Mouse (Mus musculus): ENCODE results near the gene Tmem91. TPM values are rescaled to one million over a fixed set of nuclear protein-coding genes. Genes with fewer than 3 reads are reported as not detected.

Tmem91 gene
- polyA plus RNA-seq, 1 experiment, result 0.61 TPM

GRCm38 (mm10) chr7:25623857-25624370 lies 51.1 kb downstream of the Tmem91 start:
- no peak for TF ChIP-seq CTCF (IDR thresholded peaks at IDR 0.05; ENCODE audit: extremely low read depth, insufficient read depth, insufficient read length, insufficient replicate concordance)
- no peak for TF ChIP-seq POLR2A (IDR thresholded peaks at IDR 0.05; ENCODE audit: low read depth, low read length)
- Histone ChIP-seq H3K4me3 (ENCODE audit: extremely low read depth, insufficient read depth, insufficient read length) (no peak overlapping the region), H3K4me1 (ENCODE audit: control insufficient read depth, insufficient read depth, insufficient read length) (peaks cover 16% of the 10 kb centered on the region), H3K27ac (ENCODE audit: insufficient read depth, low read length) (peak overlapping the region; percentile 31; the same call in 1 of the 2 replicates), H3K36me3 (ENCODE audit: control insufficient read depth, insufficient read depth, low read length) (peaks cover 29% of the 10 kb centered on the region), H3K27me3 (ENCODE audit: control insufficient read depth, insufficient read depth, low read length) (no peaks in the 10 kb centered on the region)
- 90% methylated on average over 11 of the region's 11 CpGs for WGBS
- no peak for DNase-seq (ENCODE audit: low read depth in 1 of 2, low spot score in 2 of 2)

DNA sequence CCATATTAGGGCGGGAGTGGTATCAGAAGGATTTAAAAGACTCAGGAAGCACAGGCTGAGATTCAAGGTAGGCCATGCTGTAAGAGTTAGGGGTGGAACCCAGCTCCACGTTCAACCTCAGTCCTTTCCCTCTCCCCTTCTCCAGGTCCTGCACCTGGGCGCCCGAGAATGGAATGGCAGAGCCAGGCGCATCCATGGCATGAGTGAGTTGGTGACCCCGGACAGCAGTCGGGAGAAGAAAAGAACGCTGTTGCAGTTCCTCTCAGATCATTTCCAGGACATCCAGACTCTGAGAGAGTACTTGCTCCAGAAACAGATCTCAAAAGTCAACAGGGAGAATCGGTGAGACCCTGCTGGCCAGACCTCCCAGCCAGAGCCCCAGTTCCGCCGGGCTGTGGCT lies 54.2 kb downstream of the Tmem91 start:
- 87% methylated on average over 11 of the region's 11 CpGs for WGBS
- TF ChIP-seq POLR2A (IDR thresholded peaks at IDR 0.05; ENCODE audit: low read depth, low read length), result no peak
- TF ChIP-seq CTCF (IDR thresholded peaks at IDR 0.05; ENCODE audit: extremely low read depth, insufficient read depth, insufficient read length, insufficient replicate concordance), result no peak

GRCm38 (mm10) chr7:25620101-25620500 lies 54.9 kb downstream of the Tmem91 start:
- no peak overlapping the region for H3K27ac ChIP-seq (ENCODE audit: insufficient read depth, low read length)
- peaks cover 4% of the 10 kb centered on the region; the same call in 1 of the 2 replicates for H3K4me1 ChIP-seq (ENCODE audit: control insufficient read depth, insufficient read depth, insufficient read length)
- TF ChIP-seq POLR2A (IDR thresholded peaks at IDR 0.05; ENCODE audit: low read depth, low read length), result no peak
- no peak for TF ChIP-seq CTCF (IDR thresholded peaks at IDR 0.05; ENCODE audit: extremely low read depth, insufficient read depth, insufficient read length, insufficient replicate concordance)
- H3K36me3 ChIP-seq (ENCODE audit: control insufficient read depth, insufficient read depth, low read length), result peaks cover 22% of the 10 kb centered on the region
- H3K27me3 ChIP-seq (ENCODE audit: control insufficient read depth, insufficient read depth, low read length), result no peaks in the 10 kb centered on the region
- no peak overlapping the region for H3K4me3 ChIP-seq (ENCODE audit: extremely low read depth, insufficient read depth, insufficient read length)
- 92% methylated on average over 5 of the region's 5 CpGs for WGBS
- DNase-seq (ENCODE audit: low read depth in 1 of 2, low spot score in 2 of 2), result peak in 1 of 2 experiments; percentile 2

More for the DNA sequence above, 54.2 kb downstream of the Tmem91 start:
- Histone ChIP-seq H3K27me3 (ENCODE audit: control insufficient read depth, insufficient read depth, low read length) (no peaks in the 10 kb centered on the region), H3K27ac (ENCODE audit: insufficient read depth, low read length) (no peak overlapping the region), H3K4me1 (ENCODE audit: control insufficient read depth, insufficient read depth, insufficient read length) (peaks cover 4% of the 10 kb centered on the region; the same call in 1 of the 2 replicates), H3K4me3 (ENCODE audit: extremely low read depth, insufficient read depth, insufficient read length) (no peak overlapping the region), H3K36me3 (ENCODE audit: control insufficient read depth, insufficient read depth, low read length) (peaks cover 24% of the 10 kb centered on the region)
- no peak for DNase-seq (ENCODE audit: low read depth in 1 of 2, low spot score in 2 of 2)

DNA sequence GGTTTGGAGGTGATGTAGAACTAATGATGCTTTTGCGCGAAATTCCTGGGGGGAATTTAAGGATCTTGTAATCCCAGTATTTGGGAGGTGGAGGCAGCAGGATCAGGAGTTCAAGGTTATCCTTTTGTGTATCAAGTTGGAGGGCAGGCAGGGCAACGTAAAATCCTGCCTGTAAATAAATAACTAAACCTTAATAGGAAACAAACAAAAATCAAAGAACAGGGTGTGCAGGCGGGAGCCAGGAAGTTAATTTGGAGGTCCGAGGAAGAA lies 55.3 kb downstream of the Tmem91 start:
- WGBS, result 27% methylated on average over 5 of the region's 5 CpGs
- Histone ChIP-seq H3K4me1 (ENCODE audit: control insufficient read depth, insufficient read depth, insufficient read length) (peaks cover 4% of the 10 kb centered on the region; the same call in 1 of the 2 replicates), H3K27ac (ENCODE audit: insufficient read depth, low read length) (peak overlapping the region; percentile 85), H3K27me3 (ENCODE audit: control insufficient read depth, insufficient read depth, low read length) (no peaks in the 10 kb centered on the region), H3K36me3 (ENCODE audit: control insufficient read depth, insufficient read depth, low read length) (peaks cover 18% of the 10 kb centered on the region), H3K4me3 (ENCODE audit: extremely low read depth, insufficient read depth, insufficient read length) (peak overlapping the region; percentile 76)
- no peak for TF ChIP-seq CTCF (IDR thresholded peaks at IDR 0.05; ENCODE audit: extremely low read depth, insufficient read depth, insufficient read length, insufficient replicate concordance)
- no peak for TF ChIP-seq POLR2A (IDR thresholded peaks at IDR 0.05; ENCODE audit: low read depth, low read length)
- DNase-seq (ENCODE audit: low read depth in 1 of 2, low spot score in 2 of 2), result no peak

Other genes with a start within 250 kb of the Tmem91 start
- gene Ceacam1, start 197.6 kb downstream of the Tmem91 start, polyA plus RNA-seq (2012; rRNA removed), result 16.0 and 16.3 TPM in 2 replicates
- gene Ceacam2, start 135.3 kb downstream of the Tmem91 start, polyA plus RNA-seq (2012; rRNA removed), result 0.45 and 0.67 TPM in 2 replicates
- not detected in 2 replicates for gene Erich4, start 59.3 kb downstream of the Tmem91 start, polyA plus RNA-seq (2012; rRNA removed)
- 74.7 and 91.3 TPM in 2 replicates for gene Dmac2, start 55.8 kb downstream of the Tmem91 start, polyA plus RNA-seq (2012; rRNA removed)
- 54.8 and 71.5 TPM in 2 replicates for gene B3gnt8, start 48.5 kb downstream of the Tmem91 start, polyA plus RNA-seq (2012; rRNA removed)
- gene Bckdha, start 16.2 kb downstream of the Tmem91 start, polyA plus RNA-seq (2012; rRNA removed), result 81.4 and 108 TPM in 2 replicates
- 79.5 and 111 TPM in 2 replicates for gene Exosc5, start 16.0 kb downstream of the Tmem91 start, polyA plus RNA-seq (2012; rRNA removed)
- 72.0 and 108 TPM in 2 replicates for gene B9d2, start 5.6 kb upstream of the Tmem91 start, polyA plus RNA-seq (2012; rRNA removed)
- gene Tgfb1, start 11.8 kb upstream of the Tmem91 start, polyA plus RNA-seq (2012; rRNA removed), result 152 and 179 TPM in 2 replicates
- gene Ccdc97, start 43.9 kb upstream of the Tmem91 start, polyA plus RNA-seq (2012; rRNA removed), result 81.5 and 93.6 TPM in 2 replicates
- gene Hnrnpul1, start 79.6 kb upstream of the Tmem91 start, polyA plus RNA-seq (2012; rRNA removed), result 49.6 and 59.2 TPM in 2 replicates
- gene Axl, start 113.5 kb upstream of the Tmem91 start, polyA plus RNA-seq (2012; rRNA removed), result 106 and 129 TPM in 2 replicates
- 2.9 and 3.5 TPM in 2 replicates for gene Cyp2s1, start 141.7 kb upstream of the Tmem91 start, polyA plus RNA-seq (2012; rRNA removed)
- 0.06 and 0.08 TPM in 2 replicates for gene Cyp2b10, start 222.5 kb upstream of the Tmem91 start, polyA plus RNA-seq (2012; rRNA removed)

Measured in spleen, adult 2 months (tissue).